Mouse (Mus musculus): ENCODE data around the gene G430095P16Rik.

G430095P16Rik gene

DNA sequence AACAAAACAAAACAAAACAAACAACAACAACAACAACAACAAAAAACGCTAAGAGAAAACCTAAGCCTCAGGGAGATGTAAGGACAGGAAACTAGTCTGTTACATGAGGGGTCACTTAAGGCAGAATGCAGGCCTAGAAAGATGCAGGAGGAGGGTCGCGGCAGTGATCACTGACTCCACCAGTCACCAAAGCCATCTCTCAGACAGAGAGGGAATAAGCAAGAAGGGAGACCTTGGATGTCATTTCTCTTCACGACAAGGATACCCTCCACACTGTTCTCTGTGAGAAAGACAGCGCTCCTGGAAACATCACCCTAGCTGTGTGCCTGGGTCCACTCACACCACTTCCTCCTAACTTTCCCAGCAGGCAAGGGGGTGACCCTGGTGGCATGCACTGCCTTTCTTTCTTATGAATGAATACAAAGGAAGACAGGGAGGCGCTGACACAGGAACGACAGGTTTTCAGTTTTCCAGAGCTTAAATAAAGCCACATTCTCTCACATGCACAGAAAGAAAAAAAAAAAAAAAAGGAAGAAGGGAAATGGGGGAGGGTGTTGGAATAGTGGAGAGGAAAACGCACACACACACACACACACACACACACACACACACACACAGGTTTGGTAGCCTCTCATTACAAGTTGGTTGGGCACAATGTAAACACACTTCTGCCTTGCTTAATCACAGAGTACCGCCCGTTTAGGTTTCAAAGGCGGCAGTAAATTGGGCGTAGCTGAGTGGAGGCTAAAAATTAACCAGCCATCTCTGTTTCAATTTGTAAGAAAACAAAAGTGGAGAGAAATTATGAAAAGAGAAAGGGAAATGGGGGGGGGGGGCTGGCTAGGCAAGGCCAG is 47.5 kb downstream of the G430095P16Rik start:
- DNase-seq (ENCODE audit: low spot score) = no peak

DNA sequence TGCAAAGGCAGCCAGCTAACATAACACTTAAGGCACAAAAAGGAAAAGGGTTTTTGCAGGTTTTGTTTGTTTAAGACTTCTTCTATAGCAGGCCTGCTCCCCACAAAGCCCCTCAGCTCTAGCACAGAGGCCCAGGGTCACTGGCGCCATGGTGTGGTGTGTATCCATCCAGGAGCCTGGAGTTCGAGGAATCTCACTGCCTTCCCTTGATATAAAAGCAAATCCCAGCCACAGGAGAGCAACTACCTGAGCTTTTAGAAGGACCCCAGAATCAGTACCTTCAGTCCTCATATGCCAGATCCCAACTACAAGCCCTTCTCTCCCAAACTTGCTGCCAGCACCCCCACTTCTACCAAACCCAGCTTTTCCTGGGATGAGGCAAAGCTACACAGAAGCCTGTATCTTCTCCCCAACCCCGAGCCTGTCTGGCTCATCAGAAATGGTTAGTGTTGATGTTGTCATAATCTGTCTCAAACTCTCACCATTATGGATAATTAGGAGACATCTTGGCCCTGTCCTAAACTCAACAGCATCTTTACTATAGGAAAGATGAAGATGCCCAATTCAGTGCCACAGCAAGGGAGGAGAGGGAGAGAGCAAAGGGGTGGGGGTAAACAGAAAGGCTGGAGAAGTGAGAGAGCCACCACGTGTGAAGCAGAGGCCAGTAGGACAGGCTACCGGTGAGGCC is 48.3 kb downstream of the G430095P16Rik start:
- DNase-seq (ENCODE audit: low spot score) = no peak

GRCm38 (mm10) chr8:84771941-84772378 is 49.2 kb downstream of the G430095P16Rik start:
- DNase-seq (ENCODE audit: low spot score) = no peak

GRCm38 (mm10) chr8:84772628-84773027 is 49.8 kb downstream of the G430095P16Rik start:
- no peak for DNase-seq (ENCODE audit: low spot score)

GRCm38 (mm10) chr8:84773304-84773703 is 50.5 kb downstream of the G430095P16Rik start:
- DNase-seq (ENCODE audit: low spot score) = no peak

- peak; percentile 64 for DNase-seq (ENCODE audit: low spot score)
These were observed 51.0 kb downstream of the G430095P16Rik start for GRCm38 (mm10) chr8:84773833-84774232.

GRCm38 (mm10) chr8:84774473-84774911 is 51.7 kb downstream of the G430095P16Rik start:
- DNase-seq (ENCODE audit: low spot score) = no peak

GRCm38 (mm10) chr8:84775105-84775591 is 52.3 kb downstream of the G430095P16Rik start:
- no peak for DNase-seq (ENCODE audit: low spot score)

- DNase-seq (ENCODE audit: low spot score) = no peak
These were observed 52.9 kb downstream of the G430095P16Rik start for GRCm38 (mm10) chr8:84775621-84776113.

Data from embryo, embryonic 10 days (tissue).